Mouse (Mus musculus) spleen, adult 2 months (tissue): ENCODE measurements at regions not wholly inside any gene's neighbourhood (a gene's known extent, or its start where the extent isn't known, plus 50 kb on each side); places are given as distances from the start of the nearest gene placed in this dataset.

Experiments used
- CTCF ChIP-seq: fragments of 200-500 bp; IDR thresholded peaks from 2 replicates; pipeline ENCODE4 v1.5.1; 2011; ENCODE audit warnings: mild to moderate bottlenecking, inconsistent platforms; ENCODE audit not compliant: insufficient read depth, insufficient read length, insufficient replicate concordance; ENCODE audit errors: extremely low read depth
- POLR2A ChIP-seq: fragments of 200-500 bp; IDR thresholded peaks from 2 replicates; pipeline ENCODE4 v1.6.1; 2011; ENCODE audit warnings: low read depth, low read length, inconsistent platforms

DNA sequence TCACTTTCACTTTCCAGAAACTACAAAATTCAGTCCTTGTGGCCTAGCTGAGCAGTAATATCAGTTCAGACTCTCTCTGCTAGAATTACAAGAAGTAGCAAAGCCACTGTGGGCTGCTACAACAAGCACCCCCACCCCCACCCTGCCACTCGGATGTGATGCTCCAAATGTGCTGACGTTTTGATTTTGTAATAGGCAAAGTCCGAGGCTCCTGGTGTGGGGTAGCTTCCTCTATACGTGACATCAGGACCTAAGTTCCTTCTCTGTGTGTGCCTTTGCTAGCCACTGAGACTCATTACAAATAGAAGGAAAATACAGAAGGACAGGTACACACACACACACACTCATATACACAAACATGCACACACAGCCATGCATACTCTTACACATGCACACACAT, 76.7 kb downstream of the Plk2 start:
- TF ChIP-seq CTCF (no peak), POLR2A (no peak)
